Mouse (Mus musculus): ENCODE data around the gene Grin2a.
"Not testable (repeated sequence)": the region's sequence is repeated elsewhere in the genome, so short reads cannot be mapped to it uniquely, and the experiment has no call there.

Gene Grin2a

GRCm38 (mm10) chr16:9616807-9617206, 378.6 kb downstream of the Grin2a start:
- DNase-seq = no peak

- not testable (repeated sequence) for DNase-seq
Observed at GRCm38 (mm10) chr16:9612596-9612995, 382.8 kb downstream of the Grin2a start.

- no peak for DNase-seq
Observed at GRCm38 (mm10) chr16:9607432-9607831, 387.9 kb downstream of the Grin2a start.

GRCm38 (mm10) chr16:9603983-9604382, 391.4 kb downstream of the Grin2a start:
- no peak for DNase-seq

DNA sequence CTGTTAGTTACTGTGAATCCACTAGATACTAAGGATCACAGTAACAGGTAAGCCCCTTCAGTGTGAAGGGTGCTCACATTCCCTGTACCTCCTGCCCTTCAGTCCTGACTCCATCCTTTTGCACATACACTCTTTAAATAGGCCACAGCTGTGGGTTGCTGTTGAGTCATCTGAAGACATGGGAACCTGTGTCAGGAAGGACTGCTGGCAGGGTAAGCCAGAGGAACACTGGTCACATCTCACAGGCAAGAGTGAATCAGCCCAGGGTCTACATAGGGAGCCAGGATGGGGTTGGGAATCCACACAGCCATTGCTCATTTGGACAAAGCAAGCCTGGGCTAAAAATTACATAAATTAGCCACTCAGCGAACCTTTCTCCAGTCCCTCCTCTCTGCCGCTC, 392.8 kb downstream of the Grin2a start:
- no peak for DNase-seq

- no peak for DNase-seq
Observed at GRCm38 (mm10) chr16:9589176-9589575, 406.2 kb downstream of the Grin2a start.

- DNase-seq = peak in 1 of 2 experiments; percentile 7
Observed at GRCm38 (mm10) chr16:9588431-9588830, 406.9 kb downstream of the Grin2a start.

DNA sequence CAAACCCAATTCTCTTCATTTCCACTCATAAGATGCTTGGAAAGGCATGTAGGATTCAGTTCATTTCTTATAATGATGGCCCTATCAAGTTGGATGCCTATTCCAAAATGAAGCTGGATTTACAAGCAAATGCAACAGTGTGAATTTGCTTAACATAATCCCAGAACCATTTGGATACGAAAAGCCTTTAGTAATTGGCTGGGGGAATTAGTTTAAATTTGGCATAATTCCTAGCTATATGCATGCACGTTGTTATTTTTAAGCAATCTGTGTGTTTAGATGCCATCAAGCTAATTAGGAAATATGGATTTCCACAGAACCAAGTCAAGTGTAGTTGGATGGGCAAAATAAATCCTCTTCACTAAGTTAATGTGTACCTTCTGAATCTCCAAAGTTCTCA, 411.4 kb downstream of the Grin2a start:
- DNase-seq = no peak

DNA sequence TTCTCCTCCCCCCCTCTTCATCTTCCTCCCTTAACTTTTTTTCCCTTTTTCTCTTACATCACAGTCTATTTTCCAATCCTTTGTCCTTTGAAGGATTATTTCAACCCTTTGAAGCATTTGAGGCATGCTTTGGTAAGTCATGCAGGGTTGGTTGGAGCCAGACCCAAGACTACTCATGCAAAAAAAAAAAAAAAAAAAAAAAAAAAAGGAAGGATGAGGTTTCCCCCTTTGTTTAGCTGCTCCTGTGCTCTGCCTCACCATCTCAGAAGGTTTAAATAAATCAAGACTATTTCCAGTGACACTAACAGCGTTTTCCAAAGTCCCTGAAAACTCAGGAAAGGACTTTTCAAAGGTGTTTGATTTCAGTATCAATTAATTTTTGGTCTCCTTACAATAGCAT, 423.6 kb downstream of the Grin2a start:
- no peak for DNase-seq

- no peak for DNase-seq
Observed at GRCm38 (mm10) chr16:9567286-9567685, 428.1 kb downstream of the Grin2a start.

DNA sequence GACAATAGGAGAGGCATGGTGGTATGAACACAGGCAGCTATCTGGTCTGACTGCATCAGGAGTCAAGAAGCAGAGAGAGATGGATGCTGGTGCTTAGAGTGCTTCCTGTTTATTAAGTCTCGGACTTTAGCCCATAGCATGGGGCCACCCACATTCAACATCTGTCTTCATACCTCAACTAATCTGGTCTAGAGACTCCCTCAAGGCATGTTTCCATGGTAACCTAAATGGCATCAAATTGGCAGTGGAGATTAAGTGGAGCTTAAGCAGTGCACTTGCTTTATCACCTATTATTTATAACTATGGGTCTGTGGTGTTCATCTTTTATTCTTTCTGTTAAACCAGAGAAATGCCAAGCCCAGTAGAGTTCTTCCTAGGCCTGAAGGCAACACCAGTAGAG, 433.5 kb downstream of the Grin2a start:
- DNase-seq = no peak

GRCm38 (mm10) chr16:9535196-9535595, 460.2 kb downstream of the Grin2a start:
- DNase-seq = no peak

DNA sequence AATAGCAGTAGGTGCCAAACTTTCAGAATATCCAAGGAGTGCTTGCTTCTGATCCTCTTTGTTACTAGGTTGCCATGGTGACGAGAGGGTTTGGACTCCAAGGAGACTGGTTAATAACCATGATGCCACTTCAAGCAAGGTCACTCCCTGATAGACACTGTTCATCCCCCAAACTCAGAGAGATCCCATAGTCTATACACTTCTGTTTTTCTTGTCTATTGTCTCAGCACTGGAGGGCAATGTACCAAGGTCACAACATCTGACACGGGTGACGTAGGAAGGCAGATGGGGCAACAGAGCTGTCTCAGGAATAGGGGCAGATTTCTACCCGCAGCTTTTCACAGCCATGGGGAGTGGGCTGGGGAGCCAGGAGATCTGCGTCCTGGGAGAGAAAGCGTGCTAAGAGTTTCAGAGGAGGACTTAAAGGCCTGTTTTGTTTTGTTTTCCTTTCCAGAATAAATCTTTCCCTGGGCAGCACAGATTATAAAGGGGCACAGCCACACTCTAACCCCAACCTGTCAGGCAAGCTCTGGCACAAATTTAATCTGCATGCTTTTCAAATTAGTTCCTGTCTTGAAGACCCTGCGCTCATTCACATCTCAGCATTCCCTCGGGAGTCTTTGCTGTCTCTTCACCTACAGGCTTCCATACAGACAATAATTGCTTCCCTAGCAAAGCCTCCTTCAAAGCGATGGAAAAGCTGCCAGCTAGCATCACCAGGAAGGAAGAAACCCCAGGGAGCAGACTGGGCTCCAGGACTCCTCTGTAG, 461.6 kb downstream of the Grin2a start:
- DNase-seq = no peak

GRCm38 (mm10) chr16:9532843-9533532, 462.4 kb downstream of the Grin2a start:
- DNase-seq = no peak

DNA sequence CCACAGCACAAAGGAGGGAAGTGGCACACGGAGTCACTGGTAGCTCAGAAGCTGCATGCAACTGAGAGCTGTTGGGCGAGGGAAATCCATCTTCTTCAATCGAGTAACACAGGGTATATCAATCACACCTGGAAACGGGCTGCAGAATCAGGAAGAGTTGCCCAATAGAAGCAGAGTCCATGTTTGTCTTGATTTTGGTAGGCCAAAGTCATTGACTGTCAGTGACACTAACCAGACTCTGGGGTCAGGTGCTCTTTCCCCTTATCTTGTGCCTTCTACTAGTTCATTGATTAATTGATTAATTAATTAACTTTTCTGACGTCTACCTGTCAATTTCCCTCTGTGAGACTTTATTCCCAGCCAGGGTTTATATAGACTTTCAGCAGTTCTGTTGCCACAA, 468.1 kb downstream of the Grin2a start:
- DNase-seq = no peak

DNA sequence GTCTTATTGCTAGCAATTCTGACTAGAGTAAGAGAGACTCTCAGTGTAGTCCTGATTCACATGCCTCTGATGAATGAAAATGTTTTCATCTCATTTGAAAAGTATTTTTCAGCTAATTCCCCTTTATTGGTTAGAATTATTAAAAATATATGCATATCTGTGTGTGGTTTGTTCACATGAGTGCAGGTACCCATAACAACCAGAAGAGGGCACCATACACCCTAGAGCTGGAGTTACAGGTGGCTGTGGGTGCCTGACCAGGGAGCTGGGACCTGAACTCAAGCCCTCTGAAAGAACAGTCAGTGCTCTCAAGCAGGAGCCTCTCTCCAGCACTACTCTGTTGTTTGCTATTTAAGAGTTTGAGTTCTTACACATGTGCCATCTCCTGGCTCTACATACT, 472.0 kb downstream of the Grin2a start:
- no peak for DNase-seq
